ENCODE assay signal across 21 mouse cellular contexts in the genomic region with DNA sequence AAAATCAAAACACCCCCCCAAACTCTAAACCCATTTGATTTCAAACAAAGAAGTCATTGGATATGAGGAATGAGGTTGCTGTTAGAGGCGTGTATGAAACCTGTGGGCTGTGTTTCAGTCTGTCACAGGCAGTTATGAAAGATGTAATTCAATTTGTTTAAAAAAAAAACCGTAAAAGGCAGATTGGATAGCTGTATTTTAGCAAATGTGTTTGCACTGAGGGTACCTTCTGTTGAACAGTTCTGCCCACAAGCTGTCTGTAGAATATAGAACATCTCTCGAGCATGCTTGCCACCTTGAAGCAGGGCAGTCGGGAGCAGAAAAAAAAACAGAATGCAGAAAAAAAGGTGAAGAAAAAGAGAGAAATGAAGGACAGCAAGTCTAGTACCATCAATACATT.
A peak's percentile ranks its signal among the peaks of the same experiment; 100 is the strongest.
DNase-seq lines count a peak whose midpoint lies in the region; ATAC-seq lines count a peak whose summit lies in the region.
"Had no signal": no experiment of that assay in that cellular context is flagged by ENCODE, and none has a peak within 500 bp of the region (broad histone marks: within the 10 kb centered on the region; RNA-seq: fewer than 3 reads in every experiment).

No protein-coding gene starts in this region.

- no peak for DNase-seq in forebrain, embryonic 10.5 days (ENCODE audit: extremely low spot score, low spot score)
- DNase-seq in layer of hippocampus, adult 11-12 months (ENCODE audit: low spot score): peak; percentile 44
- no peak for DNase-seq in layer of hippocampus, postnatal 25 days (ENCODE audit: extremely low spot score in 1 of 2, low spot score in 1 of 2)
- peak; percentile 74 for DNase-seq in brain, adult 2 months (ENCODE audit: low read depth, low spot score)
- DNase-seq in layer of hippocampus, adult 8-10 months (ENCODE audit: low spot score in 2 of 2): peak; percentile 28 to 54
- no peak for DNase-seq in embryo, embryonic 9.5 days (ENCODE audit: extremely low spot score)
- DNase-seq: adrenal gland, postnatal 14 days; cerebellum, adult 11-12 months; lung, postnatal 4 days; spleen, adult 18-20 months; thymus, adult 18-20 months; thymus, postnatal 4 days had no signal

- peaks cover 31% of the 10 kb centered on the region for H3K4me1 ChIP-seq in forebrain, embryonic 15.5 days
- H3K4me1 ChIP-seq in forebrain, embryonic 10.5 days: peaks cover 16% of the 10 kb centered on the region
- H3K4me1 ChIP-seq: lung, embryonic 15.5 days had no signal

- H3K27ac ChIP-seq in forebrain, embryonic 15.5 days (replicated peaks): peak overlapping the region; percentile 78
- no peak overlapping the region for H3K27ac ChIP-seq in forebrain, embryonic 10.5 days
- H3K27ac ChIP-seq: liver, embryonic 14.5 days; lung, embryonic 15.5 days; neural tube, embryonic 12.5 days had no signal

- 62% methylated on average over 4 of the region's 4 CpGs for WGBS in forebrain, embryonic 15.5 days
- WGBS in forebrain, embryonic 10.5 days: 90% methylated on average over 4 of the region's 4 CpGs

- H3K4me2 ChIP-seq in forebrain, embryonic 15.5 days (replicated peaks): no peak overlapping the region
- H3K4me2 ChIP-seq: heart, embryonic 11.5 days; kidney, embryonic 15.5 days; limb, embryonic 13.5 days; lung, embryonic 15.5 days; neural tube, embryonic 12.5 days had no signal

- H3K36me3 ChIP-seq in forebrain, embryonic 15.5 days: no peaks in the 10 kb centered on the region
- no peaks in the 10 kb centered on the region for H3K36me3 ChIP-seq in forebrain, embryonic 10.5 days (replicated peaks)
- H3K36me3 ChIP-seq: kidney, embryonic 15.5 days; limb, embryonic 13.5 days; lung, embryonic 15.5 days had no signal

- no peaks in the 10 kb centered on the region for H3K27me3 ChIP-seq in forebrain, embryonic 15.5 days
- no peaks in the 10 kb centered on the region for H3K27me3 ChIP-seq in forebrain, embryonic 10.5 days (ENCODE audit: poor library complexity, severe bottlenecking)
- H3K27me3 ChIP-seq: CH12.LX; kidney, embryonic 15.5 days; limb, embryonic 13.5 days; lung, embryonic 15.5 days; neural tube, embryonic 12.5 days had no signal

- H3K4me3 ChIP-seq in forebrain, embryonic 15.5 days: no peak overlapping the region
- H3K4me3 ChIP-seq in forebrain, embryonic 10.5 days: no peak overlapping the region
- H3K4me3 ChIP-seq: kidney, embryonic 15.5 days; limb, embryonic 13.5 days; lung, embryonic 15.5 days; neural tube, embryonic 12.5 days had no signal

- ATAC-seq in forebrain, embryonic 15.5 days (replicated peaks): 0 out of 2 replicates have a peak, but pooled peaks have one; percentile 7
- ATAC-seq: intestine, postnatal 0 days had no signal

- no peaks in the 10 kb centered on the region for H3K9me3 ChIP-seq in forebrain, embryonic 15.5 days
- H3K9me3 ChIP-seq in forebrain, embryonic 10.5 days: no peaks in the 10 kb centered on the region
- H3K9me3 ChIP-seq: kidney, embryonic 15.5 days; limb, embryonic 13.5 days; lung, embryonic 15.5 days; neural tube, embryonic 12.5 days had no signal

- H3K9ac ChIP-seq in forebrain, embryonic 15.5 days (replicated peaks): no peak overlapping the region
- H3K9ac ChIP-seq: kidney, embryonic 15.5 days; liver, embryonic 14.5 days; lung, embryonic 15.5 days; neural tube, embryonic 12.5 days had no signal

Comparison
In these comparisons a context has a peak if more than half of its experiments do, and no peak if none do; other contexts are left out.
1. DNase-seq: peak in layer of hippocampus, adult 11-12 months (single experiment), brain, adult 2 months (single experiment) and layer of hippocampus, adult 8-10 months (2 of 2); none in forebrain, embryonic 10.5 days (single experiment), layer of hippocampus, postnatal 25 days (0 of 2) and embryo, embryonic 9.5 days (single experiment).